Mouse (Mus musculus): ENCODE data around the gene March5.

GRCm38 (mm10) chr19:37203371-37203770, 4.0 kb upstream of the March5 start:
- no peak for TF ChIP-seq POLR2A (IDR thresholded peaks at IDR 0.05; ENCODE audit: low read depth, low read length)
- no peak for TF ChIP-seq CTCF (conservative IDR thresholded peaks at IDR 0.05; ENCODE audit: insufficient read depth, insufficient read length, low read depth, low read length)

Data from kidney, adult 2 months (tissue).